Mouse (Mus musculus) forebrain, postnatal 0 days (tissue): Measurements from ENCODE around the gene Slc18b1. TPM values are rescaled to one million over a fixed set of nuclear protein-coding genes. Genes with fewer than 3 reads are reported as not detected.

Source experiments
- ATAC-seq: fragments of 200-750 bp; cut with Nextera tagmentation; 2 replicates; pipeline ENCODE4 v1.8.0; 2017; ENCODE audit warnings: mild to moderate bottlenecking, moderate library complexity
- DNase-seq: peaks from one replicate; pipeline ENCODE4 v3.0.0-alpha.2; 2015
- H3K27ac ChIP-seq: fragments of 300-500 bp; sonication (generic); 2 replicates; pipeline ENCODE4 v1.5.1; 2014; ENCODE audit warnings: low read depth, mild to moderate bottlenecking, antibody characterized with exemption, low read length, moderate library complexity, mixed read lengths
- H3K27me3 ChIP-seq: fragments of 300-500 bp; sonication (generic); 2 replicates; pipeline ENCODE4 v1.6.1; 2014; ENCODE audit warnings: mild to moderate bottlenecking, low read length, mixed read lengths; ENCODE audit not compliant: insufficient read depth
- H3K36me3 ChIP-seq: fragments of 300-500 bp; sonication (generic); 2 replicates; pipeline ENCODE4 v1.6.1; 2014; ENCODE audit warnings: mild to moderate bottlenecking, moderate library complexity; ENCODE audit not compliant: insufficient read depth
- H3K4me1 ChIP-seq: fragments of 300-500 bp; sonication (generic); 2 replicates; pipeline ENCODE4 v1.6.1; 2014; ENCODE audit warnings: antibody characterized with exemption; ENCODE audit not compliant: insufficient read depth
- H3K4me2 ChIP-seq: fragments of 300-500 bp; sonication (generic); 2 replicates; pipeline ENCODE4 v1.6.1; 2014; ENCODE audit warnings: low read depth, mild to moderate bottlenecking, moderate library complexity
- H3K4me3 ChIP-seq: fragments of 300-500 bp; sonication (generic); 2 replicates; pipeline ENCODE4 v1.5.1; 2014; ENCODE audit warnings: low read depth, low read length, mixed read lengths
- H3K9ac ChIP-seq: fragments of 300-500 bp; sonication (generic); 2 replicates; pipeline ENCODE4 v1.6.1; 2014; ENCODE audit warnings: mild to moderate bottlenecking
- H3K9me3 ChIP-seq: fragments of 300-500 bp; sonication (generic); 2 replicates; pipeline ENCODE4 v1.6.1; 2016; ENCODE audit warnings: low read length
- CTCF ChIP-seq: sonication (generic); IDR thresholded peaks from 2 replicates; pipeline ENCODE4 v1.5.1; 2016; ENCODE audit warnings: antibody characterized with exemption, control low read depth, low read depth
- WGBS: fragments of 180-500 bp; shearing (Covaris S2); extraction: QIAGEN DNeasy Blood & Tissue Kit; methylation state at CpG from one replicate; pipeline ENCODE4 v1.1.7; 2014; 5-methylcytosine and 5-hydroxymethylcytosine counted together
- polyA plus RNA-seq: library from polyadenylated mRNA; unstranded; fragments of >200 nt; fragmentation: Nextera tagmentation; extraction: Ambion mirVana; gene quantifications from 2 replicates; pipeline ENCODE4 v1.2.1, GENCODE M21; 2015
- total RNA-seq: library from RNA; depleted of rRNA; stranded (reverse); fragments of >200 nt; gene quantifications from 2 replicates; pipeline ENCODE4 v1.2.3, GENCODE M21; 2014; rRNA removed

Slc18b1 gene
- total and polyA plus RNA-seq, 2 experiments from 2014 or later = 15.0 to 18.2 TPM

DNA sequence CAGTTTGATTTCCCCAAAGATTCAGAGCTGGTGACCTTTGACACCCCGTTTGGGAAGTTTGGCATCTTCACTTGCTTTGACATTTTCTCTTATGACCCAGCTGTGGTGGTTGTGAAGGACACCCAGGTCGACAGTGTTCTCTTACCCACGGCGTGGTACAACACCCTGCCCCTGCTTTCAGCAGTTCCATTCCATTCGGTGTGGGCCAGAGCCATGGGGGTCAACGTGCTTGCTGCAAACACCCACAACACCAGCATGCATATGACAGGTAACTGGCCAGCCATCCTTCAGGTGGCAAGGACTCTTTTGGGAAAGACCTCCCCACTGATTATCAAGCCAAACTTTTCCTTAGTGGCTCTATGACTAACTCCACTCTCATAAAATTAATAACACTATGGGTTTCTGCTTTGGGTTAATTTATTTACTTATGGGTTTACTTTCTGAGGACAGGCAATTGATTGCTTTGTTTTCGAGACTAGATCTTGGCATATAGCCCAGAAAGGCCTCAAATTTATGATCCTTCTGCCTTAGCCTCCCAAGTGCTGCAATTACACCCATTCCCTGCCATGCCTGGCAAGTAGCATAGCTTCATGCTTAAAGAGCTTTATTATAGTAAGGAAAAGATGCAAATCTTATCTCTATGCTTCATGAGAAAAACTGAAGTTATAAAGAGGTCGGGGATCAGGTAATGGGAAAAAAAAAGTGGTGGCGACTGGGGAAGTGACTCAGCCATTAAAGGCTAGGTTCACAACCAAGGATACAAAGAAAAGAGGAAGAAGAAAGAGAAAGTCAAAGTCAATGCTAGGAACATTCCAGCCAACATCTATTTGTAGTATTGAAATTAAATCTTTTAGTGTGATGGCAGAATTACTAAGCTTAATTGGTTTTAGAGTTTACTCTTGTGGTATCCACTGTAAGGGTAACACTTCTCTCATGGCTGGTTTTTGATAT lies 67.9 kb downstream of the Slc18b1 start:
- no peaks in the 10 kb centered on the region for H3K9me3 ChIP-seq
- no peak overlapping the region for H3K27ac ChIP-seq
- H3K27me3 ChIP-seq = no peaks in the 10 kb centered on the region
- no peaks in the 10 kb centered on the region for H3K4me1 ChIP-seq
- DNase-seq = no peak
- ATAC-seq = no peak
- no peak for TF ChIP-seq CTCF
- no peaks in the 10 kb centered on the region for H3K36me3 ChIP-seq
- H3K9ac ChIP-seq = no peak overlapping the region
- H3K4me2 ChIP-seq = no peak overlapping the region
- 79% methylated on average over 9 of the region's 9 CpGs for WGBS
- no peak overlapping the region for H3K4me3 ChIP-seq

Other genes starting within 250 kb of the Slc18b1 start
- gene Rps12, start 9.7 kb upstream of the Slc18b1 start, total RNA-seq = 2,036 and 2,577 TPM in 2 replicates
- 134 and 170 TPM in 2 replicates for gene Rps12, start 9.7 kb upstream of the Slc18b1 start, polyA plus RNA-seq
- gene Vnn3, start 54.5 kb downstream of the Slc18b1 start, total RNA-seq = 0.10 TPM in 1 of 2 replicates, not detected in the other
- 0.10 TPM in 1 of 2 replicates, not detected in the other for gene Vnn3, start 54.5 kb downstream of the Slc18b1 start, polyA plus RNA-seq
- 0.38 and 0.43 TPM in 2 replicates for gene Vnn1, start 97.7 kb downstream of the Slc18b1 start, total RNA-seq
- 0.92 and 0.98 TPM in 2 replicates for gene Vnn1, start 97.7 kb downstream of the Slc18b1 start, polyA plus RNA-seq
- not detected in 2 replicates for gene Taar1, start 123.4 kb downstream of the Slc18b1 start, total RNA-seq
- gene Taar1, start 123.4 kb downstream of the Slc18b1 start, polyA plus RNA-seq = not detected in 2 replicates
- not detected in 2 replicates for gene Taar2, start 141.6 kb downstream of the Slc18b1 start, total RNA-seq
- 0.15 and 0.19 TPM in 2 replicates for gene Taar2, start 141.6 kb downstream of the Slc18b1 start, polyA plus RNA-seq
- gene Taar3, start 152.6 kb downstream of the Slc18b1 start, total RNA-seq = not detected in 2 replicates
- not detected in 2 replicates for gene Taar3, start 152.6 kb downstream of the Slc18b1 start, polyA plus RNA-seq
- gene Taar4, start 163.5 kb downstream of the Slc18b1 start, total RNA-seq = not detected in 2 replicates
- gene Taar4, start 163.5 kb downstream of the Slc18b1 start, polyA plus RNA-seq = not detected in 2 replicates
- not detected in 2 replicates for gene Taar5, start 173.7 kb downstream of the Slc18b1 start, total RNA-seq
- gene Taar5, start 173.7 kb downstream of the Slc18b1 start, polyA plus RNA-seq = not detected in 2 replicates
- gene Taar6, start 188.7 kb downstream of the Slc18b1 start, total RNA-seq = not detected in 2 replicates
- gene Taar6, start 188.7 kb downstream of the Slc18b1 start, polyA plus RNA-seq = not detected in 2 replicates
- gene Taar7a, start 196.5 kb downstream of the Slc18b1 start, total RNA-seq = not detected in 2 replicates
- gene Taar7a, start 196.5 kb downstream of the Slc18b1 start, polyA plus RNA-seq = not detected in 2 replicates
- gene Taar7b, start 203.0 kb downstream of the Slc18b1 start, total RNA-seq = not detected in 2 replicates
- not detected in 2 replicates for gene Taar7b, start 203.0 kb downstream of the Slc18b1 start, polyA plus RNA-seq
- gene Taar7d, start 230.2 kb downstream of the Slc18b1 start, total RNA-seq = not detected in 2 replicates
- gene Taar7d, start 230.2 kb downstream of the Slc18b1 start, polyA plus RNA-seq = not detected in 2 replicates
- not detected in 2 replicates for gene Taar7e, start 240.6 kb downstream of the Slc18b1 start, total RNA-seq
- gene Taar7e, start 240.6 kb downstream of the Slc18b1 start, polyA plus RNA-seq = not detected in 2 replicates